ENCODE assay signal across 8 mouse cellular contexts in the genomic region with DNA sequence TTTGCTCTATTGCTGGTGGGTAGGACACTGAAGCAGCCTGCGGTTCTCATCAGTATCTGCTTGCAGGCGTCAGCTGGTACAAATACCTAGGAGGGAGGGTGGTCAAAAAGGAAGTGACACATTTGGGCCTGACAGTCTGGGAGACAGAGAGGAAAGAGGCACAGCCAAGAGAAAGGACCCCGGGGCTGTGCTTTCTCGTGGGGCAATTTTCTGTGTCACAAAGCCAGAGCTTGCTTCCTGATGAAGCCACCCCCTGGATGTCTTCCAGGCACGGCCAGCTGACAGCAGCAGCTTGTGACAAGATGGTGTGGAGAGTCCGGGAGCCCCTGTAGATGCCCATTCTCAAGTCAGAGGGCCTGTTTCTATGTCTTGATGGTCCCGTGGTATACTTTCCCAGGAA.
DNase-seq lines count a peak whose midpoint lies in the region; ATAC-seq and TF ChIP-seq lines count a peak whose summit lies in the region.

No protein-coding gene starts in this region.

- no peak for TF ChIP-seq EP300 in stomach, postnatal 0 days (optimal IDR thresholded peaks at IDR 0.05)

- no peaks in the 10 kb centered on the region for H3K9me3 ChIP-seq in forebrain, postnatal 0 days (ENCODE audit: low read length)
- no peaks in the 10 kb centered on the region for H3K9me3 ChIP-seq in forebrain, embryonic 12.5 days
- H3K9me3 ChIP-seq in stomach, postnatal 0 days (ENCODE audit: control insufficient read depth, low read length) = no peaks in the 10 kb centered on the region
- H3K9me3 ChIP-seq in midbrain, embryonic 13.5 days = no peaks in the 10 kb centered on the region

- ATAC-seq in forebrain, postnatal 0 days = no peak
- ATAC-seq in forebrain, embryonic 12.5 days (ENCODE audit: low FRiP score) = no peak
- ATAC-seq in megakaryocyte, adult 5-6 weeks (ENCODE audit: poor library complexity, severe bottlenecking) = peak; percentile 63; the same call in 1 of the 2 replicates
- no peak for ATAC-seq in stomach, postnatal 0 days (ENCODE audit: low FRiP score, low TSS enrichment)
- no peak for ATAC-seq in midbrain, embryonic 13.5 days

- H3K4me2 ChIP-seq in forebrain, postnatal 0 days (ENCODE audit: low read depth) = no peak overlapping the region
- no peak overlapping the region for H3K4me2 ChIP-seq in forebrain, embryonic 12.5 days
- no peak overlapping the region for H3K4me2 ChIP-seq in stomach, postnatal 0 days (replicated peaks; ENCODE audit: low read depth)
- H3K4me2 ChIP-seq in midbrain, embryonic 13.5 days (replicated peaks) = no peak overlapping the region

- no peaks in the 10 kb centered on the region for H3K36me3 ChIP-seq in forebrain, postnatal 0 days (ENCODE audit: insufficient read depth)
- no peaks in the 10 kb centered on the region for H3K36me3 ChIP-seq in forebrain, embryonic 12.5 days (replicated peaks)
- H3K36me3 ChIP-seq in stomach, postnatal 0 days (ENCODE audit: control insufficient read depth, insufficient read depth, low read length) = no peaks in the 10 kb centered on the region
- H3K36me3 ChIP-seq in midbrain, embryonic 13.5 days = no peaks in the 10 kb centered on the region

- H3K9ac ChIP-seq in forebrain, postnatal 0 days = no peak overlapping the region
- no peak overlapping the region for H3K9ac ChIP-seq in forebrain, embryonic 12.5 days
- H3K9ac ChIP-seq in stomach, postnatal 0 days (ENCODE audit: low read length) = no peak overlapping the region
- H3K9ac ChIP-seq in midbrain, embryonic 13.5 days (replicated peaks) = no peak overlapping the region

- H3K27ac ChIP-seq in forebrain, postnatal 0 days (ENCODE audit: low read depth, low read length) = no peak overlapping the region
- H3K27ac ChIP-seq in forebrain, embryonic 12.5 days = no peak overlapping the region
- no peak overlapping the region for H3K27ac ChIP-seq in stomach, postnatal 0 days (replicated peaks)
- H3K27ac ChIP-seq in midbrain, embryonic 13.5 days = no peak overlapping the region

- no peaks in the 10 kb centered on the region for H3K27me3 ChIP-seq in forebrain, postnatal 0 days (ENCODE audit: insufficient read depth, low read length)
- H3K27me3 ChIP-seq in forebrain, embryonic 12.5 days = peaks cover 12% of the 10 kb centered on the region
- no peaks in the 10 kb centered on the region for H3K27me3 ChIP-seq in stomach, postnatal 0 days (ENCODE audit: control insufficient read depth, insufficient read depth, low read length)
- peaks cover 34% of the 10 kb centered on the region for H3K27me3 ChIP-seq in midbrain, embryonic 13.5 days

- TF ChIP-seq CTCF in forebrain, postnatal 0 days (IDR thresholded peaks at IDR 0.05; ENCODE audit: low read depth) = no peak
- no peak for TF ChIP-seq CTCF in lung, adult 2 months (IDR thresholded peaks at IDR 0.05; ENCODE audit: insufficient read depth, low read length)
- no peak for TF ChIP-seq CTCF in stomach, postnatal 0 days (IDR thresholded peaks at IDR 0.05; ENCODE audit: low read depth)

- no peaks in the 10 kb centered on the region for H3K4me1 ChIP-seq in forebrain, postnatal 0 days (ENCODE audit: insufficient read depth)
- H3K4me1 ChIP-seq in forebrain, embryonic 12.5 days = peaks cover 13% of the 10 kb centered on the region
- peaks cover 11% of the 10 kb centered on the region for H3K4me1 ChIP-seq in lung, adult 2 months (ENCODE audit: control insufficient read depth, insufficient read depth, low read length)
- no peaks in the 10 kb centered on the region for H3K4me1 ChIP-seq in stomach, postnatal 0 days (replicated peaks; ENCODE audit: control insufficient read depth, insufficient read depth)
- H3K4me1 ChIP-seq in midbrain, embryonic 13.5 days (replicated peaks) = peaks cover 13% of the 10 kb centered on the region

- DNase-seq in forebrain, postnatal 0 days = peak; percentile 21
- peak; percentile 17 to 26 for DNase-seq in lung, adult 18-20 months
- no peak for DNase-seq in lung, adult 2 months
- DNase-seq in heart, adult 8-10 months (ENCODE audit: low spot score) = peak; percentile 51
- DNase-seq in stomach, postnatal 0 days (ENCODE audit: low spot score) = no peak

- H3K4me3 ChIP-seq in forebrain, postnatal 0 days (ENCODE audit: low read depth, low read length) = no peak overlapping the region
- H3K4me3 ChIP-seq in forebrain, embryonic 12.5 days (replicated peaks) = no peak overlapping the region
- no peak overlapping the region for H3K4me3 ChIP-seq in lung, adult 2 months (replicated peaks; ENCODE audit: extremely low read depth, low read depth, low read length)
- H3K4me3 ChIP-seq in stomach, postnatal 0 days (ENCODE audit: low read depth, low read length) = no peak overlapping the region
- H3K4me3 ChIP-seq in midbrain, embryonic 13.5 days (replicated peaks) = no peak overlapping the region

- WGBS in forebrain, postnatal 0 days = 47% methylated on average over 7 of the region's 7 CpGs
- WGBS in forebrain, embryonic 12.5 days = 79% methylated on average over 7 of the region's 7 CpGs
- WGBS in lung, adult 2 months = 33% methylated on average over 7 of the region's 7 CpGs
- 68% methylated on average over 7 of the region's 7 CpGs for WGBS in stomach, postnatal 0 days
- WGBS in midbrain, embryonic 13.5 days = 76% methylated on average over 7 of the region's 7 CpGs

- no peak for TF ChIP-seq POLR2A in lung, adult 2 months (IDR thresholded peaks at IDR 0.05; ENCODE audit: borderline replicate concordance, extremely low read depth, low read depth, low read length)

Comparison
In these comparisons a context has a peak if more than half of its experiments do, and no peak if none do; other contexts are left out.
1. DNase-seq: peak in forebrain, postnatal 0 days (single experiment), lung, adult 18-20 months (2 of 2) and heart, adult 8-10 months (single experiment); none in lung, adult 2 months (single experiment) and stomach, postnatal 0 days (single experiment).